Mouse (Mus musculus) megakaryocyte progenitor cell, adult 5-6 weeks (primary cell): ENCODE results near the gene Parpbp. TPM values are rescaled to one million over a fixed set of nuclear protein-coding genes. Genes with fewer than 3 reads are reported as not detected.

Experiments used
- total RNA-seq, 2 experiments: library from RNA; stranded (forward) in 1 of 2; stranded (reverse) in 1 of 2; fragments of 157-497, 149-512 nt in 1 of 2; fragments of 200-1000 nt in 1 of 2; gene quantifications; 2 replicates each; pipeline versions ENCODE4 v1.2.3 to v1.2.4; 2015 to 2017

The Parpbp gene
- total RNA-seq, 2 experiments from 2014 or later, result 16.8 to 34.0 TPM

Other genes with a start within 250 kb of the Parpbp start
- gene Pmch, start 55.9 kb downstream of the Parpbp start, total RNA-seq (2015), result not detected in 2 replicates
- 0.84 TPM in 1 of 2 replicates, not detected in the other for gene Pmch, start 55.9 kb downstream of the Parpbp start, total RNA-seq (2017)
- 67.5 and 73.7 TPM in 2 replicates for gene Nup37, start 51 bp upstream of the Parpbp start, total RNA-seq (2015)
- gene Nup37, start 51 bp upstream of the Parpbp start, total RNA-seq (2017), result 69.6 and 78.1 TPM in 2 replicates
- 90.1 and 96.6 TPM in 2 replicates for gene Washc3, start 54.2 kb upstream of the Parpbp start, total RNA-seq (2015)
- 38.7 and 50.3 TPM in 2 replicates for gene Washc3, start 54.2 kb upstream of the Parpbp start, total RNA-seq (2017)
- gene Dram1, start 232.1 kb upstream of the Parpbp start, total RNA-seq (2015), result 38.5 and 45.3 TPM in 2 replicates
- 26.8 and 33.4 TPM in 2 replicates for gene Dram1, start 232.1 kb upstream of the Parpbp start, total RNA-seq (2017)
- 117 and 142 TPM in 2 replicates for gene Gnptab, start 232.2 kb upstream of the Parpbp start, total RNA-seq (2015)
- 48.7 and 58.3 TPM in 2 replicates for gene Gnptab, start 232.2 kb upstream of the Parpbp start, total RNA-seq (2017)